Mouse (Mus musculus) liver, embryonic 14.5 days (tissue): ENCODE measurements around the gene Gtf3a.
"Not testable (repeated sequence)": the region's sequence is repeated elsewhere in the genome, so short reads cannot be mapped to it uniquely, and the experiment has no call there.

Experiments
- CTCF ChIP-seq: IDR thresholded peaks from 2 replicates; pipeline ENCODE4 v1.5.1; 2016; ENCODE audit warnings: antibody characterized with exemption, low read depth, control low read depth
- EP300 ChIP-seq: IDR thresholded peaks from 2 replicates; pipeline ENCODE4 v1.6.1; 2016; ENCODE audit warnings: antibody characterized with exemption, low read depth

DNA sequence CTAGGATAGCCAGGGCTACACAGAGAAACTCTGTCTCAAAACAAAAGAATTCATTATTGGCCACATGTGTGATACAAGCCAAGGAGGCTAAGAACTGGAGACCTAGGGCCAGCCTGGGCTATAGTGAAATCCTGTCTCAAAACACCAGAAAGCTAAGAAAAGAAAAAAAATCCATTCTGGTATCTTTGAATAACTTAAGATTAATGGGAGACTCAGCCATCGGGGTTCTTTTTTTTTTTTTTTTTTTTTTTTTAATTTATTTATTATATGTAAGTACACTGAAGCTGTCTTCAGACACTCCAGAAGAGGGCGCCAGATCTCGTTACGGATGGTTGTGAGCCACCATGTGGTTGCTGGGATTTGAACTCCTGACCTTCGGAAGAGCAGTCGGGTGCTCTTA lies 31.1 kb upstream of the Gtf3a start:
- not testable (repeated sequence) for TF ChIP-seq CTCF, EP300
